Mouse (Mus musculus): ENCODE measurements at regions not wholly inside any gene's neighbourhood (a gene's known extent, or its start where the extent isn't known, plus 50 kb on each side); places are given as distances from the start of the nearest gene placed in this dataset.

DNA sequence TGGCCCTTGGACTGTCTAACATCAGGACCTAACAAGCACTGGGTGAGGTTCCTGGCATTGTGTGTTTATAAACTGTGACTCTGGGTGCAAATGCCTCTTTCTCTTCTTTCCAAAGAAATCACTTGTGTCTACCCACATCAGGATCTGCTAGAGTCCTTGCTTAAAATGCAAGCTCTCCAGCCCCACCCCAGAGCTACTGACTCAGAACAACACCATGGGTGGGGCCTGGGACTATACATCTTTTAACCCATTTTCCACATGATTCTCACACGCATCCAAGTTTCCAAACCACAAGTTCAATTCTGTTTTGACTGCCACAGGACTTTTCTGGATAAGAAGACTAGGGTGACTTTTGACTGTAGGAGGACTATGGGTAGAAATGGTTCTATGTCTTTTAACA lies 88.7 kb upstream of the 4930412O13Rik start:
- no peak for DNase-seq (ENCODE audit: low spot score)

DNA sequence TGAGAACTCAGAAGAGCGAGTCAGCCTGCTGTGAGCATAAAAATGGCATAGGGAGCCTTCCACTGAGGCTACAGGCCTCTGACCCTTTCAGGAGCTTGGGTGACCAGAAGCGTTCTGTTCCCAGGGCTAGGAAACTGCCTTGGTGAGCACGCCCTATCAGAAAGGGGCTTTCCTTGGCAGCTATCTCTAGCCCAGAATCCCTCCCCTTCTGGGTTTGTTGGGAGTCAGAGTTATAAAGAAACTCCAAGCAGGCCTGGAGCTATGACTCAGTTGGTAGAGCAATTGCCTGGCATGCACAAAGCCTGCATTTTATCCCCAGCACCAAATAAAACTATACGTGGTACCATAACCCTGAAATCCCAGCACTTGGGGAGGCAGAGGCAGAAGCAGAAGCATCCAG lies 85.7 kb upstream of the 4930412O13Rik start:
- DNase-seq (ENCODE audit: low spot score) = no peak

DNA sequence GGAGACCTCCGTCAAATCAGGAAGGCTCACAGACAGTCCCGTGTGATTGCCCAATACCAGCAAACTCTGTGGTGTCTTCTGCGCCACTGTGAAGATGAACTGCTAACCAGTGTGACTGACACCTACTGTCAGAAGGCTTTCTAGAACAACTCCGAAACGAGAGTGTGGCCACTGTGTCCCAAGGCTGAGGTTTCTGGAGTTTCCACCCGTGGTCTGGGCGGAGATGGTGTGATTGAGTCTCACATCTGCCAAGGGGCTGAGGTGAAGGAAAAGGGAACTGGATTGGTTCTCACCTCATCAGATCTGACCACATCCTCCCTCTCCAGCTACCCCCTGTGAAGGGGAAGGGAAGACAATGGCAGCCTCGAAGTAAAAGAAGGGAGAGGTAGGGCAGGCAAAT lies 79.6 kb upstream of the 4930412O13Rik start:
- DNase-seq (ENCODE audit: low spot score) = no peak

DNA sequence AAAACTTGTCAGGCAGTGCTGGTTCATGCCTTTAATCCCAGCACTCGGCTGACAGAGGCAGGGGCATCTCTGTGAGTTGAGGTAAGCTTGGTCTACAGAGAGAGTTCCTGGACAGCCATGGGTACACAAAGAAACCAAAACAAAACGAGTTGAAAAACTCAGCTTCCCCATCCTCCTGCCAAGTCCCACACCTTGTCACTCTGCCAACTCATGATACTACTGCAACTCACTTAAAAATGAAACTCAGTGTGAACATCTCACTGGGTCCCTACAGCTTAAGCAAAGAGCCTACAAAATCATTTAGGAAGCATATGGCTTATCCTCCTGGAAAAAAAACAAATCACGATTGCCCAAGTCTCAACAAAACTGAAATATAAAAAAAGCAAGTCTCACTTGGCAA lies 76.7 kb upstream of the 4930412O13Rik start:
- no peak for DNase-seq (ENCODE audit: low spot score)

DNA sequence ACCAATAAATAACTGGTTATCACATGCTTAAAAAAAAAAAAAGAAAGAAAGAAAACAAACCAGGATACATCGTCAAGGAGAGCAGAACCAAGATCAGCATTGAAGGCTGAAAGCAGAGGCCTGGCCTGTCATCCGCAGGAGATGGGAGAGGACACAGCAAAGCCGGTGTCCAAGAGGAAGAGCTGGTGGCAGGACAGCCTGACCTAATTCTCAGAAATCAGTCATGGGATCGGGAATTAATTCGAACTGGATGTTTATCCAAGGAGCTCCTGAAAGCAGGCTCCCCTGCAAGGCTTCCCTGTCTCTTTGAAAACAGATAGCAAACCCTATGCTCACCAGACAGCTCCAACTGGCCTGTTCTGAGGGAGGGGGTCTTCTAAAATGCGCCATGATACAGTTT lies 75.5 kb upstream of the 4930412O13Rik start:
- DNase-seq (ENCODE audit: low spot score) = no peak

All from heart, adult 8-10 months (tissue).